Mouse (Mus musculus): ENCODE measurements around the gene Rab23. TPM values are rescaled to one million over a fixed set of nuclear protein-coding genes. Genes with fewer than 3 reads are reported as not detected.

Gene Rab23
- polyA plus RNA-seq, 2 experiments, result 2.5 to 2.9 TPM

DNA sequence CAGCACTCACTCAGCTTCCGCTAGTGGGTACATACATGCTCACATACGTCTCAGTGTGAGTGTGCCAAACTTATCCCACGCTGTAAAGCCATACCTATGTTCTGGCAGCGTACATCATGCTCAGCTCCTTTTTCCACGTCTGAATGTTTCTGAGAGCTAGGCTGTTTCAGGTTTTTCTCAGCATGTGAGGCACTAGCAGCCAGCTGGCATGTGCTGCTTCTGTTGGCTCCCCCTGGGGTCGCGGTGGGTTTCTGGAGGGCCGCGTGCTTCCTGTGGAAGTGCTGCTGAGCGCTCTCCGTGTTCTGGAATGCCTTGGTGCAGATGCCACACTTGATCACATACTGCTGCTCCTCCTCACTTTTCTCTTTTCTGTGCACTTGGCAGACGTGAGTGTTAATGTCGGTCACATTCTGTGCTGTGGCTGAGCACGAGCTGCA lies 56.5 kb downstream of the Rab23 start:
- WGBS (ENCODE audit: insufficient replicate concordance), result 87% methylated on average over 14 of the region's 14 CpGs
- H3K27me3 ChIP-seq (ENCODE audit: control insufficient read depth, insufficient read depth, low read length), result no peaks in the 10 kb centered on the region
- H3K9me3 ChIP-seq (ENCODE audit: control insufficient read depth, low read length), result no peaks in the 10 kb centered on the region
- H3K36me3 ChIP-seq (replicated peaks; ENCODE audit: control insufficient read depth, insufficient read depth, low read depth), result peaks cover 8% of the 10 kb centered on the region; the same call in 1 of the 2 replicates
- no peak for ATAC-seq (ENCODE audit: insufficient read depth)
- TF ChIP-seq CTCF (IDR thresholded peaks at IDR 0.05; ENCODE audit: low read depth) (no peak), EP300 (IDR thresholded peaks at IDR 0.05; ENCODE audit: low read depth) (no peak)
- H3K4me2 ChIP-seq (ENCODE audit: low read depth), result no peak overlapping the region
- no peak for DNase-seq (ENCODE audit: low read depth in 3 of 3, low spot score in 3 of 3)
- no peak overlapping the region for H3K9ac ChIP-seq (replicated peaks)
- no peaks in the 10 kb centered on the region for H3K4me1 ChIP-seq (replicated peaks; ENCODE audit: control insufficient read depth in 2 of 2, insufficient read depth in 2 of 2, low read length in 1 of 2)
- no peak overlapping the region for H3K27ac ChIP-seq
- no peak overlapping the region for H3K4me3 ChIP-seq (ENCODE audit: insufficient read depth in 1 of 2, low read depth in 2 of 2, low read length in 2 of 2)

DNA sequence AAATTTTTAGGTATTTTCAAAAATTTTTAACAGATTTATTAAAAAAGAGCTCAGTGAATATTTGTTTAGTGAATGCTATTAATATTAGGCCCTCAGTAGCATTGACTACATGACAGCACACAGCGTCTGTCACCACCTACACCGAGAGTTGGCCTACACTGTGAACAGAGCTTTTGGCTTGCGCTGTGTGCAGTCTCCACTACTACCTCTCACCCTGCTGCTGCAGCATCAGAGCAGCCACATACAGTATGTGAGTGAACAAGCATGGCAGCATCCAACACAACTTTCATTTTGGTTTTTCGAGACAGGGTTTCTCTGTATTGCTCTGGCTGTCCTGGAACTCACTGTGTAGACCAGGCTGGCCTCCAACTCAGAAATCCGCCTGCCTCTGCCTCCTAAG lies 64.9 kb downstream of the Rab23 start:
- Histone ChIP-seq H3K4me2 (ENCODE audit: low read depth) (no peak overlapping the region), H3K9ac (replicated peaks) (no peak overlapping the region), H3K9me3 (ENCODE audit: control insufficient read depth, low read length) (no peaks in the 10 kb centered on the region), H3K36me3 (replicated peaks; ENCODE audit: control insufficient read depth, insufficient read depth, low read depth) (no peaks in the 10 kb centered on the region; the same call in 1 of the 2 replicates), H3K27ac (no peak overlapping the region), H3K27me3 (ENCODE audit: control insufficient read depth, insufficient read depth, low read length) (no peaks in the 10 kb centered on the region), H3K4me3 (ENCODE audit: insufficient read depth in 1 of 2, low read depth in 2 of 2, low read length in 2 of 2) (no peak overlapping the region), H3K4me1 (replicated peaks; ENCODE audit: control insufficient read depth in 2 of 2, insufficient read depth in 2 of 2, low read length in 1 of 2) (no peaks in the 10 kb centered on the region; a peak in 1 of 4 replicates)
- no peak for TF ChIP-seq EP300 (IDR thresholded peaks at IDR 0.05; ENCODE audit: low read depth)
- no peak for TF ChIP-seq CTCF (IDR thresholded peaks at IDR 0.05; ENCODE audit: low read depth)
- DNase-seq (ENCODE audit: low read depth in 3 of 3, low spot score in 3 of 3) (no peak), ATAC-seq (ENCODE audit: insufficient read depth) (no peak)
- 85% methylated on average over 5 of the region's 5 CpGs for WGBS (ENCODE audit: insufficient replicate concordance)

DNA sequence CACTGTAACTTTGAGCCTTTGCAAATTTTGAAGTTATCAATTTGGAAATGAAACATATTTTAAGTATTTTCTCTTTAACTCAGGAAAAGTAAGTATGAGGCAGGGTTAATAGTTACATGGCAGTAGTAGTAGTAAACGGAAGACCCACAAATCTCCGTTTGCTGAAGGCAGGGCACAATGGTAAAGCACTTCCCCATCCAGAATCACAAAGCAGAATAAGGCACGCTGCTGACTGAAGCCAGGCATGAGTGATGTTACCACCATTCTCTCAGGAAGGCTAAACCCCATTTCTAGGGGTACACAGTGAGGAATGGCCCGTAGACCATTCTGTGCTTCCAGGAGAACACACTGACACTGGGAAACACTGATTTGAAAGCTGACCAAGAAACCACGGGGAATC lies 68.4 kb downstream of the Rab23 start:
- Histone ChIP-seq H3K9ac (replicated peaks) (no peak overlapping the region), H3K27me3 (ENCODE audit: control insufficient read depth, insufficient read depth, low read length) (no peaks in the 10 kb centered on the region), H3K4me1 (replicated peaks; ENCODE audit: control insufficient read depth in 2 of 2, insufficient read depth in 2 of 2, low read length in 1 of 2) (no peaks in the 10 kb centered on the region; a peak in 1 of 4 replicates), H3K27ac (no peak overlapping the region), H3K4me2 (ENCODE audit: low read depth) (no peak overlapping the region), H3K9me3 (ENCODE audit: control insufficient read depth, low read length) (no peaks in the 10 kb centered on the region), H3K4me3 (ENCODE audit: insufficient read depth in 1 of 2, low read depth in 2 of 2, low read length in 2 of 2) (no peak overlapping the region), H3K36me3 (replicated peaks; ENCODE audit: control insufficient read depth, insufficient read depth, low read depth) (no peaks in the 10 kb centered on the region)
- DNase-seq (ENCODE audit: low read depth in 3 of 3, low spot score in 3 of 3) (no peak), ATAC-seq (ENCODE audit: insufficient read depth) (no peak)
- no peak for TF ChIP-seq EP300 (IDR thresholded peaks at IDR 0.05; ENCODE audit: low read depth)
- TF ChIP-seq CTCF (IDR thresholded peaks at IDR 0.05; ENCODE audit: low read depth), result no peak
- 43% methylated on average over 5 of the region's 5 CpGs for WGBS (ENCODE audit: insufficient replicate concordance)

DNA sequence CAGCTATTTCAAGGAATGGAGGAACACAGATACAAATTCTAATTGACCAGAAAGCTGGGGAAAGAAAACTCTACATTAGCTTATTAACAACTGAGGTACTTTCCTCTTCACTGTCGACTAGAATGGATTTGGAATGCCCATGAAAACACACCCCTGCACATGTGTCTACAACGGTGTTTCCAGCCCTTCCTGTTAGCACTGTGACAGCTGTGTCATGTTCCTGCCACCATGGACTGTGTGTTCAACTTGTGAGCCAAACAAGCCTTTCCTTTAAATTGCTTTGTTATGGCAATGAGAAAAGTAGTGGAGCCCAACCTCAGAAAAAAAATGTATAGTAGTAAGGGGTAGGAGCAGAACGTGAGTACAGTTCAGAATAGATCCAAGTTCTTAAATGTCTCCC lies 68.8 kb downstream of the Rab23 start:
- H3K9me3 ChIP-seq (ENCODE audit: control insufficient read depth, low read length), result no peaks in the 10 kb centered on the region
- H3K4me1 ChIP-seq (replicated peaks; ENCODE audit: control insufficient read depth in 2 of 2, insufficient read depth in 2 of 2, low read length in 1 of 2), result no peaks in the 10 kb centered on the region; a peak in 1 of 4 replicates
- H3K4me2 ChIP-seq (ENCODE audit: low read depth), result no peak overlapping the region
- TF ChIP-seq CTCF (IDR thresholded peaks at IDR 0.05; ENCODE audit: low read depth), result no peak
- no peak for TF ChIP-seq EP300 (IDR thresholded peaks at IDR 0.05; ENCODE audit: low read depth)
- DNase-seq (ENCODE audit: low read depth in 3 of 3, low spot score in 3 of 3), result no peak
- H3K27ac ChIP-seq, result no peak overlapping the region
- no peak overlapping the region for H3K4me3 ChIP-seq (ENCODE audit: insufficient read depth in 1 of 2, low read depth in 2 of 2, low read length in 2 of 2)
- no peak overlapping the region for H3K9ac ChIP-seq (replicated peaks)
- 36% methylated on average over 3 of the region's 3 CpGs for WGBS (ENCODE audit: insufficient replicate concordance)
- no peaks in the 10 kb centered on the region for H3K27me3 ChIP-seq (ENCODE audit: control insufficient read depth, insufficient read depth, low read length)
- no peaks in the 10 kb centered on the region for H3K36me3 ChIP-seq (replicated peaks; ENCODE audit: control insufficient read depth, insufficient read depth, low read depth)
- ATAC-seq (ENCODE audit: insufficient read depth), result no peak

Other genes with a start within 250 kb of the Rab23 start
- 23.4 and 34.1 TPM in 2 replicates for gene Prim2, start 50.1 kb upstream of the Rab23 start, polyA plus RNA-seq (2012; rRNA removed)
- 38.1 and 40.7 TPM in 2 replicates for gene Prim2, start 50.1 kb upstream of the Rab23 start, polyA plus RNA-seq (2014; fragmentation: Nextera tagmentation; extraction: Ambion mirVana)
- gene Bag2, start 37.9 kb downstream of the Rab23 start, polyA plus RNA-seq (2012; rRNA removed), result 27.5 and 30.2 TPM in 2 replicates
- 45.4 and 45.9 TPM in 2 replicates for gene Bag2, start 37.9 kb downstream of the Rab23 start, polyA plus RNA-seq (2014; fragmentation: Nextera tagmentation; extraction: Ambion mirVana)
- 3.7 and 5.6 TPM in 2 replicates for gene Zfp451, start 94.7 kb downstream of the Rab23 start, polyA plus RNA-seq (2012; rRNA removed)
- gene Zfp451, start 94.7 kb downstream of the Rab23 start, polyA plus RNA-seq (2014; fragmentation: Nextera tagmentation; extraction: Ambion mirVana), result 6.1 and 6.9 TPM in 2 replicates
- 0.37 and 0.49 TPM in 2 replicates for gene Bend6, start 187.9 kb downstream of the Rab23 start, polyA plus RNA-seq (2012; rRNA removed)
- 0.47 and 0.82 TPM in 2 replicates for gene Bend6, start 187.9 kb downstream of the Rab23 start, polyA plus RNA-seq (2014; fragmentation: Nextera tagmentation; extraction: Ambion mirVana)
- 4.3 and 5.0 TPM in 2 replicates for gene Dst, start 188.3 kb downstream of the Rab23 start, polyA plus RNA-seq (2012; rRNA removed)
- gene Dst, start 188.3 kb downstream of the Rab23 start, polyA plus RNA-seq (2014; fragmentation: Nextera tagmentation; extraction: Ambion mirVana), result 4.3 and 4.9 TPM in 2 replicates

All from liver, embryonic 14.5 days (tissue).